Mouse (Mus musculus): ENCODE measurements at regions not wholly inside any gene's neighbourhood (a gene's known extent, or its start where the extent isn't known, plus 50 kb on each side); places are given as distances from the start of the nearest gene placed in this dataset.

GRCm38 (mm10) chr19:21146860-21147390 is 125.2 kb upstream of the Zfand5 start:
- DNase-seq (ENCODE audit: low read depth, low spot score), result no peak

GRCm38 (mm10) chr19:21144659-21145283 is 127.3 kb upstream of the Zfand5 start:
- peak; percentile 14 for DNase-seq (ENCODE audit: low read depth, low spot score)

GRCm38 (mm10) chr19:21143970-21144595 is 128.0 kb upstream of the Zfand5 start:
- DNase-seq (ENCODE audit: low read depth, low spot score), result no peak

- DNase-seq (ENCODE audit: low read depth, low spot score), result no peak
Measured at GRCm38 (mm10) chr19:21140456-21140855, 131.6 kb upstream of the Zfand5 start.

DNA sequence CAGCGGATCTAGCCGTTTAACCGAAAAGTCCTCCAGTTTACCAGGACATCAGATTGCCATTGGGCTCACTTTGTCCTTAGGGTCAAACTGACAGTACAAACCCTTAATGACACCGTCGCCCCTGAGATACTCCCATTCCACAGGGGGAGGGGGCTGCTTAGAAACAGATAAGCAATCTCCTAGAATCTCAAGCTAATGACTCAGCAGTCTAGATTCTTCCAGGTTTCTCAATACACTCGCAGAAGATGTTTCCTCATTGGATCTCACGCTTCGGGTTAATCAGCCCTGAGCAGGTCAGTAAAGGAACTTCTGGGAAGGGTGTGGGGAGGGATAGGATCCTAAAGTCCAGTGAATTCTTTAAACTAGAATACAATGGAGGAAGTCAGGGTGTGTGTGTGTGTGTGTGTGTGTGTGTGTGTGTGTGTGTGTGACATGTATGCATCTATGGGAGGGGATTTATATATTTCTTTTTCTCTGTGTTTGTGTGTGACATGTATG is 133.0 kb upstream of the Zfand5 start:
- DNase-seq (ENCODE audit: low read depth, low spot score), result no peak

- DNase-seq (ENCODE audit: low read depth, low spot score), result no peak
Measured at GRCm38 (mm10) chr19:21136756-21137155, 135.3 kb upstream of the Zfand5 start.

GRCm38 (mm10) chr19:21135998-21136380 is 136.1 kb upstream of the Zfand5 start:
- DNase-seq (ENCODE audit: low read depth, low spot score), result no peak

- DNase-seq (ENCODE audit: low read depth, low spot score), result no peak
Measured at GRCm38 (mm10) chr19:21135297-21135997, 136.6 kb upstream of the Zfand5 start.

DNA sequence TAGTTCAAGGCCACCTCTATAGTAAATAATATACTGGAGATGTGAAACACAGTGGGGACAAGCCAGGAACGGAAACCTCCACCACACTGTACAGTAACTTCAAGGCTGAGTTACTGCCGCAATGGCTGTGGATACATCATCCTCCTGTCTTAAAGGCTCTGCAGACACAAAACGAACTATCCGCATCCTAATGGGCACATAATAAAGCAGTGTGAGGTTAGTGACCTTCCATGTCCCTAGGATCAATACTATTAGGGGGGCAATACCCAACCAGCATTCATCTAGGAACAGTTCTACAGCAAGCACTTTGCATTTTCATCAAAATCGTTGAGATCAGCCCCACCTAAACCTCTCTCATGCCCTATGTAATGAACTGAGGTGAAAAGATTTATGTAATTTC is 142.4 kb upstream of the Zfand5 start:
- DNase-seq (ENCODE audit: low read depth, low spot score), result no peak

GRCm38 (mm10) chr19:21127079-21127745 is 144.9 kb upstream of the Zfand5 start:
- DNase-seq (ENCODE audit: low read depth, low spot score), result no peak

GRCm38 (mm10) chr19:21126670-21127069 is 145.4 kb upstream of the Zfand5 start:
- no peak for DNase-seq (ENCODE audit: low read depth, low spot score)

- DNase-seq (ENCODE audit: low read depth, low spot score), result no peak
Measured at GRCm38 (mm10) chr19:21119477-21119876, 152.6 kb upstream of the Zfand5 start.

DNA sequence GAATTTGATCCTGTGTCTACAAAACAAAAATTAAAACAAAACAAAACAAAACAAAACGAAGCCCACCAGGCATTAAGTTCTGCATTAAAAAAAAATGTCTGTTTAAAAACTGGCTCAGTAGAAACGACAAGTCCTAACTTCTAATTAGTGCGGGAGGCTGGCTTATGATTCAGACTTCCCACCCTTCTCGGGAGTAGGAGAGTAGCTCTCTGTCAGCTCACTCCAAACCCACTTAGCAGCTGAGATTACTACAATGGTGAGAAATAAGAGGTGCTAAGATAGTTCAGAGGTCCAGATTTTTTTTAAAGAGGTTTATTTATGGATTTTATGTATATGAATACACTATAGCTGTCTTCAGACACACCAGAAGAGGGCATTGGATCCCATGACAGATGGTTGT is 153.3 kb upstream of the Zfand5 start:
- no peak for DNase-seq (ENCODE audit: low read depth, low spot score)

- DNase-seq (ENCODE audit: low read depth, low spot score), result no peak
Measured at GRCm38 (mm10) chr19:21115693-21116092, 156.4 kb upstream of the Zfand5 start.

DNA sequence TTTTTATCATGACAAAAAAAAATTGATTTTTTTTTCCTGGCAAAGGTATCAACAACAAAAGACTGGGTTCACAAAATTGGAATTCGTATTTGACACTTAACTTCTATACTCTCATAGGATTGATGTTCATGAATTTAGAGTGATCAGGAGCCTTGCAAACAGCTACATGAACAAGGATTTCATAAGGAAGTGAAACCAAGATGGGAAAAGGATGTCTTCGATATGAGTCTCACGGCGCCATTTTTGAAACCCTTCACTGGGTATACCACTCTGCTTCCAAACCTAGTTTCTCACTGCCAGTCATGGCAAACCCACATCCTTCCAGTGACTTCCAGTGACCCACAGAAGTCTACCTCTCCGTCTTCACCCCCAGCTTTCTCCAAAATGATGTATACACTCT is 157.8 kb upstream of the Tmc1 start:
- DNase-seq (ENCODE audit: low read depth, low spot score), result no peak

DNA sequence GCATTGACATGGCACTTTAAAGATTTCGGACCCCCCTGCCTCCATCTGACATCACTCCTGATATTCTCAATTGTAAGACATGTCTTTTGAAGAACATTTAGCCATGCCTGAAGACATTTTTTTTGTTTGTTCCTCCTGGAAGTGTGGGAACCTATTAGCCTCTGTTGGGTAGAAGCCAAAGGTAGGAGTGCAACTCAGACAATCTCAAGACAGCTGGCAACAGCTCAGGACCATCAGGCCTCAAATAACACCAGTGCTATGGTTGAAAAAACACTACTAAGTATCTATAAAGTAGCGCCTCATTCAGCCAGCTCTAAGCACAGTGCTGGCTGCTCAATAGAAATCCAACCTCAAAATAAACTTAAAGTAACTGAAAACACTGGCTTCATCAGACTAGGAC is 154.3 kb upstream of the Tmc1 start:
- no peak for DNase-seq (ENCODE audit: low read depth, low spot score)

DNA sequence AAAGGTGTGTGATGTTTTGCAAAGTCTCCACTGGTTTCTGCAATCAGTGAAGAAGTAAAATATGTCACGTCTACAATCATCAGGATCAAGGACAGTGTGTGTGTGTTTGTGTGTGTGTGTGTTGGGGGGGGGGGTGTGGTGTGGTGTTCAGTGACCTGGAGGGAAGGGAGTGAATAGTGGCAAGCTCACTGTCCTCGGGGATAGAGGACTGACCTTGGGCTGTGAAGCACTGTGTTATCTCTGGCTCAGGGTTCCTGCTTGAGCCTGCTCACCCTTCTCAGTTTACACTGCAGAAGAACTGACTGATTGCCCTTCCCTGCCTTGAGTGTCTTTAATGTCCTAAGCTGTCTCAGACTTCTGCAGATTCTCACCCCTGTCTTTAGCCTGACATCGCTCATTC is 153.7 kb upstream of the Tmc1 start:
- DNase-seq (ENCODE audit: low read depth, low spot score), result no peak

GRCm38 (mm10) chr19:21107275-21107674 is 153.3 kb upstream of the Tmc1 start:
- no peak for DNase-seq (ENCODE audit: low read depth, low spot score)

- DNase-seq (ENCODE audit: low read depth, low spot score), result no peak
Measured at GRCm38 (mm10) chr19:21106766-21107165, 152.8 kb upstream of the Tmc1 start.

- DNase-seq (ENCODE audit: low read depth, low spot score), result no peak
Measured at GRCm38 (mm10) chr19:21106241-21106669, 152.3 kb upstream of the Tmc1 start.

DNA sequence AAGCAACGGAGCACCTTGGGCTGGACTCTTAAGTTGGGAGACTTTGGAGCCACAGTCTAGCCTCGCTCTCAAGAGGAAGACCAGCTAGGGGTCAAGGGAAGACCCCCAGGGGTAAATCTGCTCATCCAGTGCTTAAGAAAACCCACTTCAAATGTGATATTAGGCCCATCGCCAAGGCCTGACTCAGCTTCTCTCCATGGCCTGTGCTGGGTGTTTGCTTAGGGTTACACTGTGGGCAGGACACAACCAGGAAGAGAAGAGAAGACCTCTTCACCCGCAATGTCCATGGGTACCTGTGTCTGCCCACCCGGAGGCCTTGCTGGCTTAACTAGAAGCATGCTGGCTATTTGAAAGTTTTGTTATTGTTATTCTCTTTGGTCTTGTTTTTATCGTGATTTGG is 151.0 kb upstream of the Tmc1 start:
- DNase-seq (ENCODE audit: low read depth, low spot score), result no peak

DNA sequence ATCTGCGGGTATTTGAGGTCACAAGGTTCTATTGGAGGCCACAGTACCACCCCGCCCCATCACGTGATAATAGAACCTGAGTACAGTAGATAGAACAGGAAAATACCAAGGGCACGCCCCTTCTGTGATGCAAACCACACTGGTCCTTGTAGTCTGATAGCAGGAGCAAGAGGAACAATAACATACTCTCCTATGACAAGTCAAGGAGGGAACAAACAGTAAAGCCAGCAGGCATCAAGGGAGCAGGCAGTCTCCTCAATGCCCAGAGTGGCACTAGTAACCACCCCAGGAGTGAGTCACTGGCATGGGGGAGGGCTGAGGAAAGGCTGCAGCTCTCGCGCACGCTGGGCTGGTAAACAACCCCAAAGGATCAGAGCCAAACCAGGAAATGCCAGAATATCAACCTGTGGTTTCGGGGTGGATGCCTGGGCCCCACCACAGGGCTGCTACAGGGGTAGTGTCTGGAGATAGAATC is 150.5 kb upstream of the Tmc1 start:
- no peak for DNase-seq (ENCODE audit: low read depth, low spot score)

Data from WW6 (cell line).